Mouse (Mus musculus): ENCODE measurements at regions not wholly inside any gene's neighbourhood (a gene's known extent, or its start where the extent isn't known, plus 50 kb on each side); places are given as distances from the start of the nearest gene placed in this dataset.

GRCm38 (mm10) chr10:17077580-17077979, 645.4 kb upstream of the Cited2 start:
- peaks cover 16% of the 10 kb centered on the region for H3K4me1 ChIP-seq (ENCODE audit: control insufficient read depth, insufficient read depth, low read length)
- no peaks in the 10 kb centered on the region for H3K9me3 ChIP-seq (ENCODE audit: control insufficient read depth, low read length)
- no peak overlapping the region for H3K4me2 ChIP-seq (replicated peaks; ENCODE audit: low read depth, low read length, severe bottlenecking)
- DNase-seq (ENCODE audit: low spot score) (no peak), ATAC-seq (ENCODE audit: low FRiP score, low read depth) (no peak)
- H3K9ac ChIP-seq (ENCODE audit: low read depth, low read length, severe bottlenecking) = no peak overlapping the region
- H3K4me3 ChIP-seq (replicated peaks; ENCODE audit: low read length) = no peak overlapping the region
- no peak overlapping the region for H3K27ac ChIP-seq (replicated peaks; ENCODE audit: low read depth, low read length)
- no peaks in the 10 kb centered on the region for H3K36me3 ChIP-seq (ENCODE audit: control insufficient read depth, insufficient read depth, low read length)
- TF ChIP-seq POLR2A (IDR thresholded peaks at IDR 0.05; ENCODE audit: borderline replicate concordance, extremely low read depth, insufficient read depth, insufficient read length) = no peak
- H3K27me3 ChIP-seq (ENCODE audit: control insufficient read depth, insufficient read depth, low read length) = no peaks in the 10 kb centered on the region
- WGBS = 85% methylated on average over 2 of the region's 2 CpGs

GRCm38 (mm10) chr10:17080818-17081217, 642.2 kb upstream of the Cited2 start:
- no peaks in the 10 kb centered on the region for H3K9me3 ChIP-seq (ENCODE audit: control insufficient read depth, low read length)
- 73% methylated on average over 5 of the region's 5 CpGs for WGBS
- no peak for TF ChIP-seq POLR2A (IDR thresholded peaks at IDR 0.05; ENCODE audit: borderline replicate concordance, extremely low read depth, insufficient read depth, insufficient read length)

GRCm38 (mm10) chr10:17082926-17083325, 640.1 kb upstream of the Cited2 start:
- no peak overlapping the region for H3K9ac ChIP-seq (ENCODE audit: low read depth, low read length, severe bottlenecking)
- no peaks in the 10 kb centered on the region for H3K4me1 ChIP-seq (ENCODE audit: control insufficient read depth, insufficient read depth, low read length)
- no peak overlapping the region for H3K4me2 ChIP-seq (replicated peaks; ENCODE audit: low read depth, low read length, severe bottlenecking)
- H3K4me3 ChIP-seq (replicated peaks; ENCODE audit: low read length) = no peak overlapping the region
- no peaks in the 10 kb centered on the region for H3K36me3 ChIP-seq (ENCODE audit: control insufficient read depth, insufficient read depth, low read length)
- H3K27me3 ChIP-seq (ENCODE audit: control insufficient read depth, insufficient read depth, low read length) = no peaks in the 10 kb centered on the region
- WGBS = 81% methylated on average over 4 of the region's 4 CpGs
- no peaks in the 10 kb centered on the region for H3K9me3 ChIP-seq (ENCODE audit: control insufficient read depth, low read length)
- no peak overlapping the region for H3K27ac ChIP-seq (replicated peaks; ENCODE audit: low read depth, low read length)
- DNase-seq (ENCODE audit: low spot score) = no peak
- no peak for ATAC-seq (ENCODE audit: low FRiP score, low read depth)
- TF ChIP-seq POLR2A (IDR thresholded peaks at IDR 0.05; ENCODE audit: borderline replicate concordance, extremely low read depth, insufficient read depth, insufficient read length) = no peak

More at GRCm38 (mm10) chr10:17080818-17081217, 642.2 kb upstream of the Cited2 start:
- Histone ChIP-seq H3K4me2 (replicated peaks; ENCODE audit: low read depth, low read length, severe bottlenecking) (no peak overlapping the region), H3K4me1 (ENCODE audit: control insufficient read depth, insufficient read depth, low read length) (peaks cover under 1% of the 10 kb centered on the region), H3K4me3 (replicated peaks; ENCODE audit: low read length) (no peak overlapping the region), H3K36me3 (ENCODE audit: control insufficient read depth, insufficient read depth, low read length) (no peaks in the 10 kb centered on the region), H3K27ac (replicated peaks; ENCODE audit: low read depth, low read length) (no peak overlapping the region), H3K27me3 (ENCODE audit: control insufficient read depth, insufficient read depth, low read length) (no peaks in the 10 kb centered on the region), H3K9ac (ENCODE audit: low read depth, low read length, severe bottlenecking) (no peak overlapping the region)
- no peak for DNase-seq (ENCODE audit: low spot score)
- no peak for ATAC-seq (ENCODE audit: low FRiP score, low read depth)

- Histone ChIP-seq H3K4me1 (ENCODE audit: control insufficient read depth, insufficient read depth, low read length) (peaks cover 15% of the 10 kb centered on the region), H3K36me3 (ENCODE audit: control insufficient read depth, insufficient read depth, low read length) (no peaks in the 10 kb centered on the region), H3K4me3 (replicated peaks; ENCODE audit: low read length) (no peak overlapping the region), H3K27ac (replicated peaks; ENCODE audit: low read depth, low read length) (no peak overlapping the region), H3K9ac (ENCODE audit: low read depth, low read length, severe bottlenecking) (no peak overlapping the region), H3K27me3 (ENCODE audit: control insufficient read depth, insufficient read depth, low read length) (no peaks in the 10 kb centered on the region), H3K9me3 (ENCODE audit: control insufficient read depth, low read length) (no peaks in the 10 kb centered on the region), H3K4me2 (replicated peaks; ENCODE audit: low read depth, low read length, severe bottlenecking) (no peak overlapping the region)
- DNase-seq (ENCODE audit: low spot score) (no peak), ATAC-seq (ENCODE audit: low FRiP score, low read depth) (no peak; the same call in 1 of the 2 replicates)
- 0% methylated on average over 1 of the region's 1 CpGs for WGBS
- no peak for TF ChIP-seq POLR2A (IDR thresholded peaks at IDR 0.05; ENCODE audit: borderline replicate concordance, extremely low read depth, insufficient read depth, insufficient read length)
Observed at GRCm38 (mm10) chr10:17102065-17102464, 621.0 kb upstream of the Cited2 start.

- Histone ChIP-seq H3K27ac (replicated peaks; ENCODE audit: low read depth, low read length) (no peak overlapping the region), H3K27me3 (ENCODE audit: control insufficient read depth, insufficient read depth, low read length) (no peaks in the 10 kb centered on the region), H3K4me1 (ENCODE audit: control insufficient read depth, insufficient read depth, low read length) (peaks cover 15% of the 10 kb centered on the region), H3K4me3 (replicated peaks; ENCODE audit: low read length) (no peak overlapping the region), H3K9ac (ENCODE audit: low read depth, low read length, severe bottlenecking) (no peak overlapping the region), H3K4me2 (replicated peaks; ENCODE audit: low read depth, low read length, severe bottlenecking) (no peak overlapping the region), H3K9me3 (ENCODE audit: control insufficient read depth, low read length) (no peaks in the 10 kb centered on the region), H3K36me3 (ENCODE audit: control insufficient read depth, insufficient read depth, low read length) (no peaks in the 10 kb centered on the region)
- no peak for TF ChIP-seq POLR2A (IDR thresholded peaks at IDR 0.05; ENCODE audit: borderline replicate concordance, extremely low read depth, insufficient read depth, insufficient read length)
- ATAC-seq (ENCODE audit: low FRiP score, low read depth) (no peak), DNase-seq (ENCODE audit: low spot score) (no peak)
- 76% methylated on average over 2 of the region's 2 CpGs for WGBS
Observed at GRCm38 (mm10) chr10:17103416-17103815, 619.6 kb upstream of the Cited2 start.

- ATAC-seq (ENCODE audit: low FRiP score, low read depth) (no peak), DNase-seq (ENCODE audit: low spot score) (no peak)
- Histone ChIP-seq H3K4me3 (replicated peaks; ENCODE audit: low read length) (no peak overlapping the region), H3K27me3 (ENCODE audit: control insufficient read depth, insufficient read depth, low read length) (no peaks in the 10 kb centered on the region), H3K9ac (ENCODE audit: low read depth, low read length, severe bottlenecking) (no peak overlapping the region), H3K27ac (replicated peaks; ENCODE audit: low read depth, low read length) (no peak overlapping the region), H3K4me1 (ENCODE audit: control insufficient read depth, insufficient read depth, low read length) (peaks cover 4% of the 10 kb centered on the region; the same call in 1 of the 2 replicates), H3K4me2 (replicated peaks; ENCODE audit: low read depth, low read length, severe bottlenecking) (no peak overlapping the region), H3K9me3 (ENCODE audit: control insufficient read depth, low read length) (no peaks in the 10 kb centered on the region), H3K36me3 (ENCODE audit: control insufficient read depth, insufficient read depth, low read length) (no peaks in the 10 kb centered on the region)
- no peak for TF ChIP-seq POLR2A (IDR thresholded peaks at IDR 0.05; ENCODE audit: borderline replicate concordance, extremely low read depth, insufficient read depth, insufficient read length)
- WGBS = 100% methylated on average over 1 of the region's 1 CpGs
Observed at GRCm38 (mm10) chr10:17106831-17107230, 616.2 kb upstream of the Cited2 start.

Data from limb, embryonic 14.5 days (tissue).